Mouse (Mus musculus) urinary bladder, postnatal 4 days (tissue): Measurements from ENCODE around the gene Tldc2.

Experiments
- DNase-seq, 2 experiments: peaks; one replicate each; pipeline ENCODE4 v3.0.0; 2021 to 2022; ENCODE audit warnings: low spot score in 2 of 2

The Tldc2 gene

DNA sequence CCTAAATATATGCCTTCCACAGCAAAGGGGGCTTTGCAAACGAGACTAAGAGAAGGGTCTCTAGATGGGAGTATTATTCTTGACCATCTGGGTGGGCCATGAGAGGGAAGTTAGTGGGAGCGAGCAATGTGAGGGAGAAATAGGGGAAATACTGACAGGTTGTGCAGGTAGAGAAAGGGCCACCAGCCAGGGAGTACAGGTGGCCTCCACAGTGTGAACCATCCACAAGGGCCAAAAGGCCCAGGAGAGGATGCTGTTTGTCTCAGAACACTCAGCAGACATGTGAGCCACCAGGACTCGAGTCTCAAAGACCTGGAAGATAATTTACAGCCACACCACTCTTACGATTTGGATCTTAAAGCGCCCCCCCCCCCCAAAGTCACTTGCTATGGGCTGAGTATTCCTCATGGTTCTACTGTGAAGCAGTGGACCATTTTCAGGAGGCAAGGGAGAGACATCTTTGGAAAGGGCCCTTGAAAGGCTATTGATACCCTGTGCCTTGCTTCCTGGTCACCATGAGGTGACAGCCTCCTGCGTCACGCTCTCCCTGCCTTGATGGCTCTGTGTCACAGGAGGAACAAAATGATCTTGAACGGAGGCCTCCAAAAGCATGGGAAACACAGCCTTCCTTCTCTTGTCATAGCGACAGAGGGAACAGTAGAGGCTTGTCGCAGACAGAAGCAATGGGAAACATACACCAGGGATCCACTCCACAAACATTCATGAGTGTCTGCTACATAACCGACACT, 26.1 kb upstream of the Tldc2 start:
- DNase-seq = no peak

DNA sequence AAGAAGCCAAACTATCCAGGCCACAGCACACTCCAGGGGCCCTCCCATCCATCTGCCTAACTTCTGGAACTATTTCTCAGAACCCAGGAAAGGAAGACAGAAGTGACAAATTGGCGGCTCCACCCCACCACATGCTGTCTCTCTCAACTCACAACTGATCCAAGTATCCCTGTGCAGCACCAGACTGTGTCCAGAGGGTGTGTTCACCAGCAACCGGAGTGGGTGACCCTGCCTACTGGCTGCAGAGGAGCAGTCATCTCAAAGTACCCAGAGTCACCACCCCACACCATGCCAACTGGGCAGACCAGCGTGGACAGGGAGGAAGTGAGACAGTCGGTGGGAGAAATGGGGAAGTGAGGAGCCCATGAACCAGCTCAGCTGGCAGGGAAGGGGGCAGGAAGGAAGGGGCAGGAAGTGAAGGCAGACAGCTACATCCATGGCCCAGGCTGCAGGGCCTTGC, 23.6 kb upstream of the Tldc2 start:
- no peak for DNase-seq

DNA sequence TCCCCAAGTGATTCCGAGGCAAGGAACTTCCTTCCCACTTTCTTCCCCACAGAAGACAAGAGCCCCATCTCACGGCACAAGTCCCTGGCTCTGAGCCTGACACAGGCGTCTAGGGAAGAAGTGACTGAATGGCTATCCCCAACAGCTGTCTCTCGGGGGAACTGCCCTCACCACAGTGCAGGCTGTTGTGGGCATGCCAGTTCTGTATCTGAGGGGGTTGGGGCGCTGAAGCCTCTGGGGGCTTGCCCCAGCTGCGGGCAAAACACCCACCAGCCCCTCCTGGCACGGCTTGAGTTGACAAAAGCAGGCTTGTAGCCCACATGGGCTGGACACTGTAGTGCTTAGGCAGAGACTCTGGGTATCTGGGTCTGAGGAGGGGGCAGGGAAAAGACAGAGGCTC, 22.7 kb upstream of the Tldc2 start:
- DNase-seq = no peak

DNA sequence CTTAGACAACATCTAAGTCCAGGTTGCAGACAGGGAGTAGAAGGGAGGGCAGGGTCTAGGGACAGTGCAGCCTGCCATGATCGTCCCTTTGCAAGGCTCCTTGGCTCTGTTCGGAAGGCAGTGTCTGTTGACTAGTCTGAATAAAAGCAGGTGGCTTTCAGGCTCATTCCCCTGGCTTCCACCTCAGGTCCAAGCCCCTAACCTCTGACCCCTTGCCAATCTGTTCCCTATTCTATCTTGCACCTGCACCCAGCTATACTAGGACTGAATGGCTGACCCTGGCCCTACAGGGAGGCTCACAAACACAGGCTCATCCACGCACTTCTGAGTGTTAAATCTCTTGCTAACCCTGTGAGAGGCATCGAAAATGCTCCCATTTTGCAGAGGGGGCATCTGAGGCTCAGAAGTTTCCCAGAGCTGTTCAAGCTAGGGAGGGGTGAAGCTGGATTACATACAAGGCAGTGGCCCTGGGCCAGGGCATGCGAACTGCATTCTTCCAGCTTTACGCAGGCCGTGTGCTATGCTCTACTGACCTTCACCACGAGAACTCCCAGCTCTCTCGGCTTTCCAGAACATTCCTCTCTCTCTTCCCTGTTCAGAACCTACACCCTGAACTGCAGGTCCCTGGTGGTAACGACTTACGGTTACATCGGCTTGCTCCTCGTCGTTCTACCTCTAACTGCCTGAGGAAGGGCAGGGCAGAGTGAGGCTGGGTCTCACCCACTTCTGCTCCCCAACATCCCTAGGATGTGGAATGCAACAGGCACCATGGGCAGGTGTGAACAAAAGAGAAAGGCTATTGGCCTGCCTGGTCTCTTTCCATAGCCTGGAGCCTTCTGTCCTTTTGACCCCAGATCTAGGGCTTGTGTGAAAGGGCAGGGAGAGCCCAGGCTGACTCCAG, 21.6 kb upstream of the Tldc2 start:
- peak in 1 of 2 experiments; percentile 58 for DNase-seq

DNA sequence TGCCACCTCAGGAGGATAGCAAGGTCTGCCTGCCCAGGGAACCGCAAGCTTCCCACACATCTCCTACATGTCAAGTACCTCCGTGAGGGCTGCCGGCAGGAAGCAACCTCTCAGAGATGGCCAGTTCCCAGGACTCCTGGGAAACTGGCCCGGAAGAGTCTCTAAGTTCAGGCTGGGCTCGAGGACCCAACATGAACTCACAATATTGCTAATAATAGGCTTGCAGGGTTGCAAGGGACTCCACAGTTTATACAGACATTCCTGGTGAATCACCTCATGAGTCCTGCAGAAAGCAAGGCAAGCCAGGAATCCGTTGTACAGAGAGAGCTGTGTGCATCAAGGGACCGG, 21.0 kb upstream of the Tldc2 start:
- no peak for DNase-seq

DNA sequence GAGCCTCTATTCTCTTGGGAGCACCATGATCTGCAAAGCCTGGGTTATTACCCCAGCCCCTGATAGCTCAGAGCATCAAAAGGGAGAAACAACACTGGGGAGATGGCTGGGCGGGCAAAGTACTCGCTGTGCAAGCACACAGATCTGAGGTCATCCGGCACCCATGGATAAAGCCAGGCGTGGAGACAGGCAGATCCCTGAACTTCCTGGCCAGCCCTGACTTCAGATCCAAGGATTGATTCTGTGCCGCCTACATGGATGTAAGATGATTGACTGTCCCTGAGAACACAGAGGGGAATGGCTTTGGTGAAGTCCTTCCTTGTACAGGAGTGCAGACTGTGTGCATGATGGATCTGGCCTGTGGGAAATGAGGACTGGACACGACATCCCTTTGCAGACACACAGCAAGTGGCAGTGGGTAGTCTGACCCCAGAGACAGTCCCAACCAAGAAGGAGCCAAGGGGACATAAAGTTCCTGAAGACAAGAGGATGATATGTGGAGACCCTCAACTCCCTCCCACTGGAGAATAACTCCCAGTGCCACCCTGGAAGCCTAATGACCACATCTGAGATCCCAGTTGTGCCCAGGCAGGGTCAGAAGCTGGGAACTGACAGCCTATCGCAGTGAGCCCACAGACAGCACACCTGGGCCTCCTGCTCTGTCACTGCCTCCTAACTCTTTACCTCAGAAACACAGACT, 20.0 kb upstream of the Tldc2 start:
- no peak for DNase-seq

DNA sequence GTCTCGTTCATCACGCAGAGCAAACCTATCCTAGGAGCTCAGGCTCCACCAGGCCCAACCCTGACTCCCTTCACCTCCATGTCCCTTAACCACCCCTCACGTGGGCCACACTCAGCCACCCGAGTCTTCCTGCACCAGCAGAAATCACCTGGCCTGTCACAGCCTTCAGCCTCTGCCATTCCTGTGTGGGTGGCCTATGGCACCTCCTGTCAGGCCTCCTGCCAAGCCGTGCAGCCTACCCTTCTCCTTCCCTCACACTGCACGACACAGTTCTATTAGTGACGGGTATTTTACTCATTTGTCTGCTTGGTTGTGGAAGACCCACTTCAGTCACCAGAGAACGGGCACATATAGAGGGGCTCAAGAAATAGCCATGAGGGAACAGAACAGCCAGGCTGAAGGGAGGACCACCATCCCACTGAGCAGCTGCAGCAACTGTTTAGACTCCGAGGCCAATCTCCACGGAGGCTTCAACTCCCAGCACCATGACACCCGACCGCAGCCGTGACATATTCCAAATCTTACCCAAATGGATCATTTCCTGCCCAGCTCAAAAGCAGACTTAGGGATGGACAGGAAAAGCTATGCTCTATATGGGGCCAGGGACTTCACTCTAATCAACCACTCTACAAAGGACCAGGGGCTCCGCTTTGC, 18.0 kb upstream of the Tldc2 start:
- DNase-seq = no peak

DNA sequence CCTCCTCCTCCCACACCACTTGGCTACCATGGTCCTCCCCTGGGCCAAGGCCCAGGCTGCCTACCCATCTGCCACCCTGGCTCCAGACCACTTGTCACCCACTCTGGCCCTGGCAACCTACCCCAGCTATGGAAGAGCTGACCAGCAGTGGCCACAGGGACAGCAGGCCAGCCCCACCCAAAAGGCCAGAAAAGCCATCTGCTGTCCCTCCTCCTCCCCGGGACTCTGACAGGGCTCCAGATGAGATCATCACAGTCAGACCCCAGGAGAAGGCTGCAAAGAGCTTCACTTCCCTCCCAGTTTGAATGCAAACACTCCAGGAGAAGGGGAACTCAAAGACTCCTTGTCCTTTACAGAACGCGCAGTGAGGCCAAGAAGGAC, 17.5 kb upstream of the Tldc2 start:
- DNase-seq = no peak

DNA sequence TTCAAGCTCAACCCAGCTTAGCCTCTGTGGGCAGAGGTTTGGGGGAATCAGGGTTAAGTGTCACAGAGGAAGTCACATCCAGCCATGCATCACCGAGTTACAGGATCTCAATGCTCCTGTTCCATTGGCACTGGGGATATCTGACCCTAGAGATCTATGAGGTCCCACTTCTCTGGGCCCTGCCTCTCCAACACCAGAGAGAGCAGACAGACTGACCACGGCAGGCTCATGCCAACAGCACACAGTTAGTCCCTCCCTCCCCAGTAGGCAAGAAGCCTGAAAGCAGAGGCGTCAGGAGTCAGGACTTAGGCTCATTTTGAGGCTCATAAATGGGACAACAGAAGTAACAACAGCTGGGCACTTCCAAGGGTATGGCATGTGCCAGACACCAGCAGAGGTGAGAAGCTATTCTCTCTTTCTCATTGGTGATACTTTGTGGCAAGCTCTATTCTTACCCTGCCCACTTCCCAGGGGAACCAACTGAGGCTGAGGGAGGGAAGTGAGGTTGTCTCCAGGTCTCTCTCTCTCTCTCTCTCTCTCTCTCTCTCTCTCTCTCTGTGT, 17.0 kb upstream of the Tldc2 start:
- DNase-seq = no peak

DNA sequence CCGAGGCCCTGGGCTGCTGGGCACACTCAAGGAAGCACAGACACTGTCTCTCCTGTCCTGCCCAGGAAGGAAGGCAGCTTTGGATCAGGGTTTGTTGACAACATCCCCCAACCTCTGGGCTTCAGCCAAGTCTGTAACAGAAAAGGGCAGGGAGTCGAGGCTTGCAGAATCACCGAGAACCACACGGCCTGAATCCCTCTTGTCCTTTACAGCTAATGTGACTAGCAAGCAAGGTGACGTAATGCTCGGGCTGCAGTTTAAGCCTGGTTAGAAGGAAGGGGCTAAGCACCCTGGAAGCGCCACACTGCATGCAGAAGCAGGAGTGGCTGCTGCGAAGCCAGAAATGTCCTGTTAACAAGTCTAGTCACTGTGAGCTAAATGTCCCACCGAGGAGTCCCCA, 16.5 kb upstream of the Tldc2 start:
- peak in 1 of 2 experiments; percentile 37 for DNase-seq

DNA sequence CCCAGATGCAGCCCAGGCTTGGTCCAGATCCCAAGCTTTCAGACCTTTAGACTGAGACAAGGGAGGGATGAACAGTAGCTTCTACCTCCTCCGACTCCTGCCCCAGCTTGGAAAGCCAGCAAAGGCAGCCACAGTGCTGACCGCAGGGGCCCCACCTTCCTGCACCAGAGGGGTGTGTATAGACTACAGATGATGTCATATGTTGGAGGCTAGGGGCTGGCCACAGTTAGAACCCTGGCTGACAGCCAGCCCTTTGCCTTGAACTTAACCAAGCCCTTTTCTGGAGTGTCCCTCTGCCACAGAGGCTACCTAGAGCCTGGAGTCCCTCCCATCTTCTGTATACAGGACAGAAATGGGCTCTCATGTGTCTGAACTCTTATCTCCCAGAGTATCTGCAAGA, 15.3 kb upstream of the Tldc2 start:
- peak; percentile 63 to 74 for DNase-seq

DNA sequence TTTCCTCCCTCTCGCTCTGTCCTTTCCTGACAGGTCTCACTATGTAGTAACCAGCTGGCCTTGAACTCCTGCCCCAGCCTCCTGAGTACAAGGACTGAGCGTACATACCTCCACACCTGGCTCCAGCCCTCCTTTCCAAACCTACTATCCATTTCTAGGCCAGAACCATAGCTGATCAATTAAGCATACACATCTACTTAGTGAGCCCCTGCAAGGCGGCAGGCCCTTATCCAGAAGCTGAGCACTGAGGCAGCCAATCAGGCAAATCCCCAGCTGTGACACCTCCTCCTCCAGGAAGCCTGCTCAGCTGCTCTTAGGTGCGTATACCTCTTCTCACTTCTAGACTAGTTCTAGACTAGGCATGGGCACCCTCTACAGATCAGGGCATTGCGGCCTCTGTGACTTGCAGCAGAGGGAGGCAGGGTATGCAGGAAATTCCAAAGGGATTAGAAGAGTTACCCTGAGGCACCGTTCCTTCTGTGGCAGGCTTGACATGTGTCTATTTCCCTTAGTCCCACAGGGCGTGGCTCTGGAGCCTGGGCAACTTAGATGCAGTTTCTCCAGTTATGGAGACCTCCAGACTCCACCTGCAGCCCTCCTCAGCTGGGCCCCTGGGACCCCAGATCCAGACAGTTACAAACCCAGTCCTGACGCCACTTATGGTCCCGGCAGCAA, 14.4 kb upstream of the Tldc2 start:
- DNase-seq = no peak

DNA sequence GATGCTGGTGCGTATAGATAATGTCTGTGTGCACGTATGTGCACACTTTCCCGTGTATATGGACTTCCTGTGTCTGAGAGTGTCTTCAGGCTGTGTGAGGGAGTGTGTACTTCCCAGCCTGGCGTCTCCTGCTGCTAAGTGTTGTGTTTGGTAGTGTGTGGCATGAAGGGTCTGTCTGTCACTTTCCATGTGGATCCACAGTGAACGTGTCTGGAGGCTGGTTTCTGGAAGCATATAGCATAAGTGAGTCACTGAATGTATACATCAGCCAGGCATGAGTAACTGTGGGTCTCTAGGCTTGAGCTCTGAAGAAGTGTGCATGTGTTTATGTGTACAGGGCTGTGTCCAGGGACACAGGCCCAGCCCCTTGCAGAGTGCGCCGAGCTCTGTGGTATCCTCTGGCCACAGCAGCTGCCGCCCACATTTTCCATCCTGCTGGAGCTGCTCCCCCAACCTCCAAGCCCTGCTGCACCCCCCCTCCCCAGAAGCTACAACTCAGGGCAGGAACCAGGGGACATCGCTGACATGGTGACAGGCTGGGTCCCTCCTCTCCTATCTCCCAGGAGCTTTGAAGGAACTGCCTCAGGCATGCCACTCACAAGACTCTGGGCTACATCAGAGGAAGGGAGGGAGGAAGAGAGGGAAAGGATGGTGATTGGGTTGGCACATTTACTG, 13.3 kb upstream of the Tldc2 start:
- DNase-seq = no peak

DNA sequence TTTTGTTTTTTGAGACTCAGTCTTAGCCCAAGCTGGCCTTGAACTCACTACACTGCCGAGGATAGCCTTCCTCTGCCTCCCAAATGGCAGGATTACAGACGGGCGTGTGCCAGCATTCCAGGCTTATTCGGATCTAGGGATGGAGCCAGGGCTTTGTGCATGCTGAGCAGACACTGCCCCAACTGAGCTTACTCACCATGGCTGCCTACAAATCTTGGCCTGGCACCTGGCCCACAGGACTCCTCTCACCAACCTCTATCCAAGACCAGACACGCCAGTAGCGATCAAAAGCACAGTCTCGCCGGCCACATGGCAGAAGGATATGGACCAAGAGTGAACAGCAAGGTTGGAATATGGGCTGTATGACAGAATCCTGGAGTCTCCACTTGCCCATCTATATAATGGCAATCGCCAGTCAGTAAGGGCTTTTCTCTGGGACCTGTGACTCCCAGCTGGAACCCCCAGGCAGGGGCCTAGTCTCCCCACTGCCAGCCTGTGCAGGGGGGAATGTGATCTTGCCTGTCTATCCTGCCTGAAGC, 12.6 kb upstream of the Tldc2 start:
- peak in 1 of 2 experiments; percentile 44 for DNase-seq

DNA sequence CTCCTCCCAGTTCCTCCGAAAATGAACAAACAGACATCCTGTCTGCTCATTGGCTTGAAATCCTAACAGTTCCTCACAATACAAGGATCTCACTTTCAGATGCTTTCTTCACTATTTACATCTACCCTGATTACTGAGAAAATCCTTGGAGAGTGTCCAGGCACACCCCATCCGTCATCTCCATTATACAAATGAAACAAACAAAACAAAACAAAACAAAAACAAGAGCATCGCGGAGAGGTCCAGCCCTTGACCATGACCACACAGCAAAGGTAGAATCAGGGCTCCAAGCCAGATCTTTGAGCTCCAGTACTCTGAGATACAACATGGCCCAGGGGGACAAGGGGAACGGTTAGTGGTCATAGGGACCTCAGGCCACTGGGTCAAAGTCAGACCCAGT, 12.1 kb upstream of the Tldc2 start:
- no peak for DNase-seq

DNA sequence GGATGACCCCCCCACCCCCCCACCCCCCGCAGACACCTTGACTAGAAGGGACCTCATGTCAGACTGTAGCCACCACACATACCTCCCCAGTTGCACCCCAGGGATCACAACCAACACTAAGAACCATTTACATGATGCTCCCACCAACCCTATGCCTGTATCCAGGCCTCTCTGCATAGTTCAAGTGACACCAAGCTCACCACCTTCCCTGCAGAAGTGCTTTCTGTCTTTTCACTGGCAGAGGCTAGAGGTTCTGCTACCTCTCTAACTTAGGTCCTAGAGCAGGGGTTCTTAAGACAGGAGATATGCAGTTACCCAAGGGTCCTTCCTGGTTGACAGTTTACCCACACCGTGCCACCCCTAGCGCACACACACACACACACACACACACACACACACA, 11.6 kb upstream of the Tldc2 start:
- no peak for DNase-seq

DNA sequence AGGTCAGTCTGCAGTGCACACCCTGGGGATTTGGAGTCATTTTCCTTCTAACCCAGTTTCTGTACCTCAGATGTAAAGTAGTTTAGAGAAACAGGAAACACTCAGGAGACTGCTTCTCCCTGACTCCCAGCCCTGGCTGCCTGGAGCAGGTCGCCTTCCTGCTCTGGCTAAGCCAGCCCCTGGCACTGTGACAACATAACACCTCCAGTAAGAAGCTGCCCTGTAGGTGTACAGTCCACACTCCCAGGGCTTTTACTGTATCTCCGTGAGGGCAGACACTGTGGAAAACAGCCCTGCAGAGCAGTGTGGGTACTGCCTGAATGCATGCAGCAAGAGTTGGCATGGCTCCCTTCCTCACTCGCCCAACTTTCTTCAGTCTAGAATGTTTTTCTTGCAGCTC, 11.2 kb upstream of the Tldc2 start:
- no peak for DNase-seq

DNA sequence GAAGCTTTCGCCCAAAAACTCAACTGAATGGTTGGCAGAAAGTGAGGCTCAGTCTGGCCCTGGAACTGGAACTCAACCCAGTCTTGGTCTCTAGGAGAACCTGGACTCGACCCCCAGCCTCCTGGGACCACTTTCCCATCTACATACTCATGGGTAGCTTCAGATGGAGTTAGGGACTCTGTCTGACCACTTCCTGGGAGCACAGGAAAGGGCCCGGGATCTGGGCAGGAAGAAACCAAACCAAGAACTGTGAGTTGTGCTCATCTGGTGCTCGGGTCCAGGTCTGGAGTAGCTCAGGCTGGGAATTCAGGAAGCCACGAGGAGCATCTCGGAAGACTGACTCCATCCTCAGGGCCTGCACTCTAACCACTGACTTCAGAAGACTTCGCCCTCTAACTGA, 10.3 kb upstream of the Tldc2 start:
- DNase-seq = no peak

DNA sequence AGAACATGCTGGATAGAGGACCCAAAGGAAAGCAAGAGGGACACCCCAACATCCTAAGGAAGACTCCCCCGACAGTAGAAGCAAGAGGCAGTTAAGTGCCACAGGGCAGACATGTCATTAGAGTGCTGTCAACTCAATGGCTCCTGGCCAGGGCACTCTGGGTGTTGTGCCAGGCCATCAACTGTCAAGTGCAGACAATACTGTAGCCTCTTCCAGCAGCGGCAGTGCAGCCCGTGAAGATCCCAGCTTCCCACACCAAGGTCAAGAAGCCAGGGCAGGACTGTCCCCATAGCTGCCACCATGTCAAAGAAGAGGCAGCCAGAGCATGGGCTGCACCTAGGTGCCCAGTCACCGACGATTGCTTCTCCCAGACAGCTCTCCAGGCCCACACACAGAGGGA, 9.7 kb upstream of the Tldc2 start:
- DNase-seq = no peak

DNA sequence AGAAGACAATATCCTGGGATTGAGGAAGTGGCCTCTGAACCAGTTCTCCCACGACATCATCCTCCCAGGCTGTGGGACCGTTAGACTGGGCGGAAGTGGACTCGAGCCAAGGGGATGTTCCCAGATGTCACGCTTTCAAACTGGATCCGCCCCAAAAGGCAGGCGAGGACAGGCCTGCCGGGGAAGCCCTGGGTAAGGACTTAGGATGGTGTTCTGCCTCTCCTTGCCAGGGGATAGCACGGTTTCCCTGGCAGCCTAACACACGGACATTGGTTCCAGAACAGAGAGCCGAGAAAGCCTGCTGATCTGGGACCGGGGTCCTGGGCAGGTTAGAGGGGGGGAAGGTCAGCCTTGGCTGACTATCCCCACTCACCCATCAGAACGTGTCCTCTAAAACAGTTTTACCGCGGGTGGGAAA, 9.2 kb upstream of the Tldc2 start:
- peak; percentile 81 to 83 for DNase-seq
